Mouse (Mus musculus) brain, embryonic 14.5 days (tissue): ENCODE measurements around the gene Asb6.

Source experiments
- CTCF ChIP-seq: fragments of 200-500 bp; IDR thresholded peaks from 2 replicates; pipeline ENCODE4 v1.5.1; 2012; ENCODE audit warnings: inconsistent platforms, mild to moderate bottlenecking, moderate library complexity, borderline replicate concordance; ENCODE audit not compliant: insufficient read depth, insufficient read length; ENCODE audit errors: extremely low read depth
- POLR2A ChIP-seq: fragments of 200-500 bp; IDR thresholded peaks from 2 replicates; pipeline ENCODE4 v1.6.1; 2012; ENCODE audit warnings: mild to moderate bottlenecking, inconsistent platforms, borderline replicate concordance; ENCODE audit not compliant: poor library complexity, insufficient read depth, insufficient read length, severe bottlenecking; ENCODE audit errors: extremely low read depth

DNA sequence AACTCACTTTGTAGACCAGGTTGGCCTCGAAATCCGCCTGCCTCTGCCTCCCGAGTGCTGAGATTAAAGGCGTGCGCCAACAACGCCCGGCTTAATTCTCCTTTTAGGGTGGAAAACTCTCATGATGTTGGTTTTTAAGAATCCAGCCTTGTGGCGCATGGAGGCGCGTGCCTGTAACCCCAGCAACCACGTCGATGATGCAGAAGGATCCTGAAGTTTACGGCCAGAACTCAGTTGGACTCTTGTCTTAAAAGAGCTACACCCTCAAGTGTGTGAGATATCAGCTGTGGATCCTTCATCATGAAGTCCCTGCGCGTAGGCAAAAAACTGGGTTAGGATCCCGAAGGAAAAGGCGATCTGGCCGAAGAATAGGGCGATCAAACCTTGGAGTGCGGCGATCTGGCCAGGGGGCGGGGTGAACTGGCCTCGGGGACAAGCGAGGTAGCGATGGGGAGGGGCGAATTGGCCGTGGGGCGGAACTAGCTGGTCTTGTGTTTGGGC lies 22.9 kb downstream of the Asb6 start:
- TF ChIP-seq POLR2A (no peak), CTCF (no peak)
